14 mouse cellular contexts compared by ENCODE assay signal in genomic region chr2:137436161-137436560, GRCm38 (mm10).
DNase-seq lines count a peak whose midpoint lies in the region; ATAC-seq lines count a peak whose summit lies in the region.
"Had no signal": no experiment of that assay in that cellular context is flagged by ENCODE, and none has a peak within 500 bp of the region (broad histone marks: within the 10 kb centered on the region; RNA-seq: fewer than 3 reads in every experiment).

No protein-coding gene starts in this region.

- ATAC-seq in intestine, embryonic 16.5 days = peak; percentile 33; the same call in 1 of the 2 replicates
- ATAC-seq in midbrain, embryonic 15.5 days (replicated peaks) = no peak
- ATAC-seq: forebrain, embryonic 15.5 days; midbrain, embryonic 13.5 days had no signal

- 47% methylated on average over 4 of the region's 4 CpGs for WGBS in intestine, embryonic 16.5 days
- 81% methylated on average over 4 of the region's 4 CpGs for WGBS in midbrain, embryonic 15.5 days

- no peak overlapping the region for H3K9ac ChIP-seq in intestine, embryonic 16.5 days (ENCODE audit: low read depth, low read length)
- no peak overlapping the region for H3K9ac ChIP-seq in midbrain, embryonic 15.5 days
- H3K9ac ChIP-seq: forebrain, embryonic 15.5 days; midbrain, embryonic 13.5 days; neural tube, embryonic 13.5 days had no signal

- no peaks in the 10 kb centered on the region for H3K36me3 ChIP-seq in intestine, embryonic 16.5 days (ENCODE audit: control insufficient read depth, insufficient read depth, low read length)
- H3K36me3 ChIP-seq in midbrain, embryonic 15.5 days (replicated peaks) = no peaks in the 10 kb centered on the region
- H3K36me3 ChIP-seq: forebrain, embryonic 15.5 days; midbrain, embryonic 13.5 days; neural tube, embryonic 13.5 days had no signal

- H3K4me1 ChIP-seq in intestine, embryonic 16.5 days (ENCODE audit: control insufficient read depth, insufficient read depth, low read length) = no peaks in the 10 kb centered on the region
- no peaks in the 10 kb centered on the region for H3K4me1 ChIP-seq in midbrain, embryonic 15.5 days
- H3K4me1 ChIP-seq: midbrain, embryonic 13.5 days; neural tube, embryonic 13.5 days had no signal

- DNase-seq in kidney, postnatal 10 days = peak; percentile 18
- DNase-seq in kidney, postnatal 25 days = no peak
- peak; percentile 27 for DNase-seq in embryo, embryonic 10.5 days (ENCODE audit: low spot score)
- peak; percentile 57 for DNase-seq in heart, adult 8-10 months (ENCODE audit: low spot score)
- no peak for DNase-seq in thymus, postnatal 10 days (ENCODE audit: low spot score in 2 of 2)
- DNase-seq: cerebellum, adult 11-12 months; lung, adult 2 months; retina, postnatal 1 day; thymus, adult 2 months had no signal

- no peak overlapping the region for H3K4me3 ChIP-seq in intestine, embryonic 16.5 days (ENCODE audit: low read length)
- no peak overlapping the region for H3K4me3 ChIP-seq in midbrain, embryonic 15.5 days
- H3K4me3 ChIP-seq: forebrain, embryonic 15.5 days; midbrain, embryonic 13.5 days; neural tube, embryonic 13.5 days had no signal

- no peak overlapping the region for H3K4me2 ChIP-seq in intestine, embryonic 16.5 days (ENCODE audit: low read depth, low read length)
- no peak overlapping the region for H3K4me2 ChIP-seq in midbrain, embryonic 15.5 days
- H3K4me2 ChIP-seq: forebrain, embryonic 15.5 days; midbrain, embryonic 13.5 days; neural tube, embryonic 13.5 days had no signal

- H3K9me3 ChIP-seq in intestine, embryonic 16.5 days (ENCODE audit: control insufficient read depth, low read length) = no peaks in the 10 kb centered on the region
- no peaks in the 10 kb centered on the region for H3K9me3 ChIP-seq in midbrain, embryonic 15.5 days
- H3K9me3 ChIP-seq: forebrain, embryonic 15.5 days; midbrain, embryonic 13.5 days; neural tube, embryonic 13.5 days had no signal

- H3K27ac ChIP-seq in intestine, embryonic 16.5 days (ENCODE audit: low read length) = no peak overlapping the region
- no peak overlapping the region for H3K27ac ChIP-seq in midbrain, embryonic 15.5 days
- H3K27ac ChIP-seq: forebrain, embryonic 15.5 days; midbrain, embryonic 13.5 days; neural tube, embryonic 13.5 days had no signal

- H3K27me3 ChIP-seq in intestine, embryonic 16.5 days (replicated peaks; ENCODE audit: control insufficient read depth, insufficient read depth, low read length) = no peaks in the 10 kb centered on the region
- no peaks in the 10 kb centered on the region for H3K27me3 ChIP-seq in midbrain, embryonic 15.5 days (replicated peaks)
- H3K27me3 ChIP-seq: forebrain, embryonic 15.5 days; midbrain, embryonic 13.5 days; neural tube, embryonic 13.5 days had no signal

Comparison
In these comparisons a context has a peak if more than half of its experiments do, and no peak if none do; other contexts are left out.
1. DNase-seq: peak in kidney, postnatal 10 days (single experiment), embryo, embryonic 10.5 days (single experiment) and heart, adult 8-10 months (single experiment); none in kidney, postnatal 25 days (0 of 2) and thymus, postnatal 10 days (0 of 2).